Mouse (Mus musculus): Measurements from ENCODE around the gene Ccl26. TPM values are rescaled to one million over a fixed set of nuclear protein-coding genes. Genes with fewer than 3 reads are reported as not detected.

Ccl26 gene
- polyA plus RNA-seq, 2 experiments: not detected

- Histone ChIP-seq H3K27me3 (ENCODE audit: control insufficient read depth, insufficient read depth, low read length) (peaks cover 12% of the 10 kb centered on the region), H3K9me3 (ENCODE audit: control insufficient read depth, low read length) (no peaks in the 10 kb centered on the region), H3K27ac (no peak within 1 kb of the TSS), H3K4me1 (replicated peaks; ENCODE audit: control insufficient read depth in 2 of 2, insufficient read depth in 2 of 2, low read length in 1 of 2) (peaks cover 0 to 2% of the 10 kb centered on the region in 2 experiments; a peak in 1 of 4 replicates), H3K9ac (replicated peaks) (no peak within 1 kb of the TSS), H3K36me3 (replicated peaks; ENCODE audit: control insufficient read depth, insufficient read depth, low read depth) (no peaks in the 10 kb centered on the region), H3K4me3 (ENCODE audit: insufficient read depth in 1 of 2, low read depth in 2 of 2, low read length in 2 of 2) (peak within 1 kb of the TSS; percentile 50 to 66), H3K4me2 (ENCODE audit: low read depth) (peak within 1 kb of the TSS; percentile 59)
- WGBS (ENCODE audit: insufficient replicate concordance): under 1% methylated on average over 46 of the region's 46 CpGs
- ATAC-seq (ENCODE audit: insufficient read depth) (peak; percentile 97), DNase-seq (ENCODE audit: low read depth in 3 of 3, low spot score in 3 of 3) (peak; percentile 79 to 84 (median 82))
- TF ChIP-seq EP300 (IDR thresholded peaks at IDR 0.05; ENCODE audit: low read depth): no peak
- TF ChIP-seq CTCF (IDR thresholded peaks at IDR 0.05; ENCODE audit: low read depth): peak; percentile 60
These were observed 18.2 kb downstream of the Ccl26 start, which contains the start of gene Hip1 for GRCm38 (mm10) chr5:135544865-135545797. Gene Hip1 (minus strand): TSS chr5:135545120.

DNA sequence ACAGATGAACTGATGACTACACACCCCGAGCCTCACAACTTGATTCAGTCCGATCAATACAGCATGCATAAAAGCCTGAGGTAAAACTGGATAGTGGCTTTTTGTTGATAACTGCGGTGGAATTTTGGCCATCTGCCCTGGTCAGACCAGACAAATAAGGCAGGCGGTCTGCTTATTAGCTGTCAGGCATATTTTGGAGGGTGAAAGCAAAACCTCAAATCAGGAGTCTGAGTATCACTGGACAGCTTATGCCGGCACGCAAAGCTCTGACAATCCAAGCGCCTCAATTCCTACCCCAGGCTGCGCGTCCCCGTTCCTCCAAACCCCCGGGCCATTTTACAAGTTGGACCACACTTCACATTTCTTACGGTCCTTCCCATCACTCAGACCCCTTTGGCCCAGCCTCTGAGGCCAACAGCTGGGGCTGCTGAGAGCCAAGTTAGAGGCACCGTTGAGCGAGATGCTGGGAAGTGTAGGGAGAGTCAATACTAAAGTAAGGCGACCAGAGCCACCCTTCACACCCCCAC lies 19.3 kb downstream of the Ccl26 start:
- Histone ChIP-seq H3K4me2 (ENCODE audit: low read depth) (peak overlapping the region; percentile 59), H3K36me3 (replicated peaks; ENCODE audit: control insufficient read depth, insufficient read depth, low read depth) (no peaks in the 10 kb centered on the region), H3K9ac (replicated peaks) (no peak overlapping the region), H3K27ac (no peak overlapping the region), H3K4me1 (replicated peaks; ENCODE audit: control insufficient read depth in 2 of 2, insufficient read depth in 2 of 2, low read length in 1 of 2) (peaks cover 0 to 2% of the 10 kb centered on the region in 2 experiments; a peak in 1 of 4 replicates), H3K4me3 (ENCODE audit: insufficient read depth in 1 of 2, low read depth in 2 of 2, low read length in 2 of 2) (peak overlapping the region; percentile 50 to 66; a peak in 3 of 4 replicates), H3K27me3 (ENCODE audit: control insufficient read depth, insufficient read depth, low read length) (peaks cover 12% of the 10 kb centered on the region), H3K9me3 (ENCODE audit: control insufficient read depth, low read length) (no peaks in the 10 kb centered on the region)
- DNase-seq (ENCODE audit: low read depth in 3 of 3, low spot score in 3 of 3) (no peak), ATAC-seq (ENCODE audit: insufficient read depth) (no peak)
- TF ChIP-seq CTCF (IDR thresholded peaks at IDR 0.05; ENCODE audit: low read depth) (no peak), EP300 (IDR thresholded peaks at IDR 0.05; ENCODE audit: low read depth) (no peak)
- 11% methylated on average over 15 of the region's 15 CpGs for WGBS (ENCODE audit: insufficient replicate concordance)

- Histone ChIP-seq H3K4me1 (replicated peaks; ENCODE audit: control insufficient read depth in 2 of 2, insufficient read depth in 2 of 2, low read length in 1 of 2) (peaks cover 0 to 2% of the 10 kb centered on the region in 2 experiments; a peak in 1 of 4 replicates), H3K4me3 (ENCODE audit: insufficient read depth in 1 of 2, low read depth in 2 of 2, low read length in 2 of 2) (no peak overlapping the region), H3K27ac (no peak overlapping the region), H3K27me3 (ENCODE audit: control insufficient read depth, insufficient read depth, low read length) (no peaks in the 10 kb centered on the region), H3K4me2 (ENCODE audit: low read depth) (no peak overlapping the region; the same call in 1 of the 2 replicates), H3K9ac (replicated peaks) (no peak overlapping the region), H3K36me3 (replicated peaks; ENCODE audit: control insufficient read depth, insufficient read depth, low read depth) (no peaks in the 10 kb centered on the region), H3K9me3 (ENCODE audit: control insufficient read depth, low read length) (no peaks in the 10 kb centered on the region)
- DNase-seq (ENCODE audit: low read depth in 3 of 3, low spot score in 3 of 3) (no peak), ATAC-seq (ENCODE audit: insufficient read depth) (no peak)
- TF ChIP-seq CTCF (IDR thresholded peaks at IDR 0.05; ENCODE audit: low read depth) (no peak), EP300 (IDR thresholded peaks at IDR 0.05; ENCODE audit: low read depth) (no peak)
- WGBS (ENCODE audit: insufficient replicate concordance): 23% methylated on average over 10 of the region's 10 CpGs
These were observed 25.6 kb downstream of the Ccl26 start for GRCm38 (mm10) chr5:135537794-135538214.

- Histone ChIP-seq H3K4me2 (ENCODE audit: low read depth) (no peak overlapping the region), H3K9me3 (ENCODE audit: control insufficient read depth, low read length) (no peaks in the 10 kb centered on the region), H3K27me3 (ENCODE audit: control insufficient read depth, insufficient read depth, low read length) (no peaks in the 10 kb centered on the region), H3K4me1 (replicated peaks; ENCODE audit: control insufficient read depth in 2 of 2, insufficient read depth in 2 of 2, low read length in 1 of 2) (peaks cover 0 to 2% of the 10 kb centered on the region in 2 experiments; a peak in 1 of 4 replicates), H3K9ac (replicated peaks) (no peak overlapping the region), H3K4me3 (ENCODE audit: insufficient read depth in 1 of 2, low read depth in 2 of 2, low read length in 2 of 2) (no peak overlapping the region), H3K27ac (no peak overlapping the region), H3K36me3 (replicated peaks; ENCODE audit: control insufficient read depth, insufficient read depth, low read depth) (no peaks in the 10 kb centered on the region)
- WGBS (ENCODE audit: insufficient replicate concordance): 26% methylated on average over 4 of the region's 4 CpGs
- DNase-seq (ENCODE audit: low read depth in 3 of 3, low spot score in 3 of 3) (peak in 1 of 3 experiments; percentile 27), ATAC-seq (ENCODE audit: insufficient read depth) (peak; percentile 43; the same call in 1 of the 2 replicates)
- TF ChIP-seq CTCF (IDR thresholded peaks at IDR 0.05; ENCODE audit: low read depth) (no peak), EP300 (IDR thresholded peaks at IDR 0.05; ENCODE audit: low read depth) (no peak)
These were observed 26.0 kb downstream of the Ccl26 start for GRCm38 (mm10) chr5:135537326-135537725.

DNA sequence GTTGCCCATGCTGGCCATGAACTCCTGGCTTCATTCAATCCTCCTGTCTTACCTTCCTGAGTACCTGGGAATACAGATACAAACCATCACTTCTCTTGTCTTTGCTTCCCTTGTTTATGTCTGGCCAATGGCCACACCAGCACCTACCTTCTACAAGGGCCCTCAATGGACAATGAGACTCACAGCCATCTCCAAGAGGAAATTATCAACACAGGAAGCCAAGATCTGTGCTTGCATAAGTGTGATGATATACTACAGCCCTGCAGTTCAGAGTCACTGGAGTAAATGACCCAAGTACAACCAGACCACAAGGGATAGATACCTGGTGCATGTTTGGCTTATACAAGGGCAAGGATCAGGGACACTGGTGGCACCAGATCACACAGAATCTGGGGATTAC lies 27.5 kb downstream of the Ccl26 start:
- no peaks in the 10 kb centered on the region for H3K9me3 ChIP-seq (ENCODE audit: control insufficient read depth, low read length)
- H3K27me3 ChIP-seq (ENCODE audit: control insufficient read depth, insufficient read depth, low read length): no peaks in the 10 kb centered on the region
- no peak overlapping the region for H3K9ac ChIP-seq (replicated peaks)
- TF ChIP-seq EP300 (IDR thresholded peaks at IDR 0.05; ENCODE audit: low read depth): no peak
- no peak for TF ChIP-seq CTCF (IDR thresholded peaks at IDR 0.05; ENCODE audit: low read depth)
- H3K4me2 ChIP-seq (ENCODE audit: low read depth): no peak overlapping the region
- DNase-seq (ENCODE audit: low read depth in 3 of 3, low spot score in 3 of 3): no peak
- H3K36me3 ChIP-seq (replicated peaks; ENCODE audit: control insufficient read depth, insufficient read depth, low read depth): no peaks in the 10 kb centered on the region
- no peak for ATAC-seq (ENCODE audit: insufficient read depth)
- peaks cover 0 to 2% of the 10 kb centered on the region in 2 experiments; a peak in 1 of 4 replicates for H3K4me1 ChIP-seq (replicated peaks; ENCODE audit: control insufficient read depth in 2 of 2, insufficient read depth in 2 of 2, low read length in 1 of 2)
- H3K4me3 ChIP-seq (ENCODE audit: insufficient read depth in 1 of 2, low read depth in 2 of 2, low read length in 2 of 2): no peak overlapping the region
- H3K27ac ChIP-seq: no peak overlapping the region

All from liver, embryonic 14.5 days (tissue).